Mouse (Mus musculus): ENCODE results near the gene AC129217.1.
"Not testable (repeated sequence)": the region's sequence is repeated elsewhere in the genome, so short reads cannot be mapped to it uniquely, and the experiment has no call there.

Gene AC129217.1

DNA sequence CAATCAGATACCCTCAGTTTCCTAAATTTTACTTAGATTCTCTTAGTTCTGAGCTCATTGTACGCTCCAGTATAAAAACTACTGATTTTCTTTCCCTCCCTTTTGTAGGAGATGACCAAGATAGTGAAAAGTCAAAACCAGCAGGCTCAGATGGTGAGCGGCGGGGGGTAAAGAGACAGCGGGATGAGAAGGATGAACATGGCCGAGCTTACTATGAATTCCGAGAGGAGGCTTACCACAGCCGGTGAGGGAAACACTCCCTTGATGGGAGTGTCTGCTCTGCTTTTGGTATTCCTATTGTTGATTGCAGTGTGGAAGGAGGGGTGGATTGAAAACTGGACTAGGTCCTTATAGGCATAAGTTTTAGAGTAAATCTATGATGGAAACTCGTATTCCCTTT, 6.9 kb upstream of the AC129217.1 start:
- no peak for DNase-seq (ENCODE audit: extremely low read depth, insufficient read length, low spot score)

- DNase-seq (ENCODE audit: extremely low read depth, insufficient read length, low spot score), result no peak
These were observed 1.1 kb downstream of the AC129217.1 start for GRCm38 (mm10) chr19:8830664-8831063.

DNA sequence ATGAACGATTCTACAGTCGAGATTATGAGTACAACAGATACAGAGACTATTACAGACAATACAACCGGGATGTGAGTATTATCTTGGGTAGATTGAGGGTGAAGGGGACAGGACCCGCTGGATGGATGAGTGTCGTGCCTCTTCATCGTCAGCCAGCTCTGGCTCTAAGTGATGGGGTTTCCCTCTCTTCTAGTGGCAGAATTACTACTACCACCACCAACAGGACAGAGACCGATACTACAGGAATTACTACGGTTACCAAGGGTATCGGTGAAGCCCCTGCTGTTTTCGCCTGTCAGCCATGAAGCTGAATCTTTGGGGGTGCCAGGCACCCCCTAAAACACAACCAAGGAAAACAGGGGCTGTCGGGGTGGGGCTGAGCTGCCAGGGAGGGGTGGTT, 1.7 kb downstream of the AC129217.1 start:
- DNase-seq (ENCODE audit: extremely low read depth, insufficient read length, low spot score), result no peak

- DNase-seq (ENCODE audit: extremely low read depth, insufficient read length, low spot score), result no peak
These were observed 3.4 kb downstream of the AC129217.1 start for GRCm38 (mm10) chr19:8832971-8833370.

- not testable (repeated sequence) for DNase-seq (ENCODE audit: extremely low read depth, insufficient read length, low spot score)
These were observed 6.8 kb downstream of the AC129217.1 start for GRCm38 (mm10) chr19:8836327-8836726.

DNA sequence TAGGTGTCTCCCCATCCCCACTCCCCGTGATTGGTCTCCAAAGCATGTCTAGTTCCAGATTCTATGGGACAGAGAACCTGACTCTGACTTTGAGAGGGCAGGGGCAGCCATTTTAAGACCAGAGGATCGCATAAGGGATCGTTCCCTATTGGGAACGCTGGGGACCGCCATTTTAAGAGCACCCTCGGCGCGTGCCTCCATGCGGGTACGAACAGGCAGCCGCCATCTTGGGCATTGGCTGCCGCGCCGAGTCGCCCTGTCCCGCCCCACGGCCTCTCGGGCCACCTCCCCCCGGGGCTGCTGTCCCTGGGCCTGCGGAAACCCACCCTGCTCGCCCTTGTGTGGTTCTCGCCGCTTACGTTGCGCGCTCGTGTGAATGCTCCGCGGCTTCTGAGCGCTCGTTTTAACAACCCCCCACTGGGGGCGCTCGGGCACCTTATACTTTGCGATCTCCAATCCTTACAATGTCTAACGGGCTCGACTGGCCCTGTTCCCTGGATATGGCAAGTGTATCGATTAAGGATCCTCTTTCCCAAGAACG, 7.7 kb downstream of the AC129217.1 start, which contains the start of gene Bscl2:
Bscl2 (plus strand) TSS at position 217 of the 541 bp plus-strand sequence.
- peak; percentile 17 for DNase-seq (ENCODE audit: extremely low read depth, insufficient read length, low spot score)

DNA sequence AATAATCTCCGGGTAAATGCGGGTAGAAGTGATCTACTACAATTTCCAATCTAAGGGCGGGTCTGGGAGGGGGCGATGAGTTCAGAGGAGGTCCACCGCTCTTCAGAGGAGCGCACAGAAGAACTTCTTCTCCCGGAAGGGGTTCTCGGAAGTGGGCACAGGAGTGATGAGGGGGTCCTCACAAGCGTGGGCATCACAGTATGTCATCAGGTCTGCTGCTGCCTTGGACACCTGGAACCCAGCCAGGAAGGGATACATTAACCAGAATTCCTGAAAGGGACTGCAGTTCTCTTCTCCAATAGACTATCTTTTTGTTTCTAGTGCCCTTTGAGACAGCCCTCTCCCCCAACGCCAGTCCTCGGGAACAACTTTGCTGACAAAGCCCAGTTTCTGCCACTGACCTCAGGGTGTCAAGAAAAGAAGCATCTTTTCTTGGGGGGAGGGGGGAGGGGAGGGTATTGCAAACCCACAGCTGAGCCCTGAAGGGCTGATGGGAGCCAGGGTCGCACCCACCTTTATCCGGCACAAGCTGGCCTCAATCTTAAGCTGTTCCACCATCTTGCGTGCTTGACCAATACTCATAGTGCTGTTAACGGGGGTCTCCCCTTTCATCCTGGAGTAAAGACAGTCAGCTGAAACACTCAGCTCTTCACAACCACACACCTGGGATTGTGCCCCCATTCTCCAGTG, 8.6 kb downstream of the AC129217.1 start:
- no peak for DNase-seq (ENCODE audit: extremely low read depth, insufficient read length, low spot score)

GRCm38 (mm10) chr19:8839103-8839907, 9.7 kb downstream of the AC129217.1 start, which contains the start of gene Gng3:
Gene Gng3 (minus strand): TSS chr19:8839194.
- DNase-seq (ENCODE audit: extremely low read depth, insufficient read length, low spot score), result no peak

DNA sequence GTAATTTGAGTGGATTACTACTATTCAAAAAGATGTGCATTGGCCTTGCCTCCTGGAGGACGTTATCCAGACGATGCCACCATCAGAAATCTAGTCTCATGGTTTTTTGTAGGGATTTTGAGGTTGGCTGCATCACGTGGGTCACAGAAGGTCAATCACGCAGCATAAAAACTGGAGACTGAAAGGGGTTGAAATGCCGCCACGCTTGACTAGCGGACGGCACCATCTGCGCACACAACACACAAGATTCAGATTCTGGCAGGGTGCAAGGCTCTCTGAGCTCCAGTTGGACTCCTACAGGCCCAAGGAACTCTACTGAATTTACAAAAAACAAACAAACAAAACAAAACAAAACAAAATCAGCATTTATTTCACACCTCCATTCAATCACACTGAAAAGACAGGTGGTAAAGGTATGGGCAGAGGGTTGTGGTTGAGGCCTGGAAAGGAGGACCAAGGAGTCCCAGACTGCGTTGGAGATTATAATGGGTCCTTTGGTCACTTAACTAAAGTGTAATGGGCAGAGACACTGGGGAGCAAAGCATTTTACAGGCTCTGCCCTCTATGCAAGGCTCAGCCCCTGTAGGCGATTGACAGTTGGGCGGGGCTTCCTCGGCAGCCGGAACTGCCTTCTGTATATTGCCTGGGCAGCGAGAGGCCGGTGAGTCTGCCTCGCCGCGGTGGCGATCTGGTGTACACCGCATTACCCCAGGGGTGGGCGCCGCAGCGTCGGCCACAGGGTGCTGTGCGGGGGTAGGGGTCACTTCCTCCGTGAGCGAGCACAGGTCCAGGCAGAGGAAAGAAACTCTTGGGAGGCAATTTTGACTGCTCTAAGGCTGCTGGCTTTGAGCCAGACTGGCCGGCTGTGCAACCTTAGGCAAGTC, 10.6 kb downstream of the AC129217.1 start:
- peak; percentile 19 for DNase-seq (ENCODE audit: extremely low read depth, insufficient read length, low spot score)

- DNase-seq (ENCODE audit: extremely low read depth, insufficient read length, low spot score), result no peak
These were observed 11.4 kb downstream of the AC129217.1 start for GRCm38 (mm10) chr19:8841012-8841411.

GRCm38 (mm10) chr19:8842961-8843360, 13.4 kb downstream of the AC129217.1 start:
- no peak for DNase-seq (ENCODE audit: extremely low read depth, insufficient read length, low spot score)

DNA sequence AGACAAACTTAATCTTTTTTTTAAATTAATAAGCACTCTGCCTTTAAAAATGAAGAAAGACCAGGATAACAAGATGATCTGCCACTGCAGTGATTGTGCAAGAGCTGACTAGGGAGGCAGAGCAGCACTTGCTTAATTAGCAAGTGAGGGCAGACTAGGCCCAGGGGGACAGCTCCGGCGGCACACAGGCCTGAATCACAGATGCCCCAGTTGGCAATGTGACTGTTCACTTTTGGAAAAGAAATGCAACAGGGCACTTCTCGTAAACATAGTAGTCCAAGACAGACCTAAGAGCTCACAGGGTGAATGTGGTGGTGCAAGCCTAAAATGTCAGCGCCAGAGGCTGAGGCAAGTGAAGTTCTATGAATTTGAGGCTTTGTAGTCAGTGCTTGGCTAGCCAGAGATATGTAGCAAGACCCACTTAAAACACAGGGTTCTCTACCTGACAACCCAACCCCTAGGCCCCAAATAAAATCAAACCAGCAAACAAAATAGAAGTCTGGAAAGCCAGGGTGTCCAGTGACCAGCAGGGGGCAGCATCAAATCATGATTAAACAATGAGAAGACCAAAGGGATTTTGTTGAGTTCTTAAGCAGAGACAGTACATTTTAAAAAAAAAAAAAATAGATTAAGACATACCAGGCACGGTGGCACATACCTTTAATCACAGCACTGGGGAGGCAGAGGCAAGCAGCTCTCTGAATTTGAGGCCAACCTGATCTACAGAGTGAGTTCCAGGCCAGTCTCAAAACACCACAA, 15.0 kb downstream of the AC129217.1 start:
- DNase-seq (ENCODE audit: extremely low read depth, insufficient read length, low spot score), result no peak

DNA sequence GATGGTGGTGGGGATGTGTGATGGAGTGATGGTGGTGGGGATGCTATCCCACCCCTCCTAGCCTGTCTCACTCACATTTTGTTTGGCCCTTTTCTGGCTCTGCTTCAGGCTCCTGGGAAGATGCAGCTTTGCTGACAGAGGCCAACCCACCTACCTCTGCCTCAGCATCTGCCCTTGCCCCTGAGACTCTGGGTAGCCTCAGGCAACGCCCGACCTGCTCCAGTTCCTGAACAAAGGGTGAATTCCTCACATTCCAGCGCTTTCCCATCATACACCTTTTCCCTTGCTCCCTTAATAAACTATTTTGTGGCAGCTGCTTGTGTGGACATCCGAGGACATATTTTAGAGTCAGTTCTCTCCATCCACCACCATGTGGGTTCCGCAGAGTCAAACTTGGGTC, 18.8 kb downstream of the AC129217.1 start:
- no peak for DNase-seq (ENCODE audit: extremely low read depth, insufficient read length, low spot score)

- DNase-seq (ENCODE audit: extremely low read depth, insufficient read length, low spot score), result peak; percentile 73
These were observed 20.9 kb downstream of the AC129217.1 start, which contains the start of gene Lrrn4cl for GRCm38 (mm10) chr19:8850402-8850901. Gene Lrrn4cl (plus strand): TSS chr19:8850768.

DNA sequence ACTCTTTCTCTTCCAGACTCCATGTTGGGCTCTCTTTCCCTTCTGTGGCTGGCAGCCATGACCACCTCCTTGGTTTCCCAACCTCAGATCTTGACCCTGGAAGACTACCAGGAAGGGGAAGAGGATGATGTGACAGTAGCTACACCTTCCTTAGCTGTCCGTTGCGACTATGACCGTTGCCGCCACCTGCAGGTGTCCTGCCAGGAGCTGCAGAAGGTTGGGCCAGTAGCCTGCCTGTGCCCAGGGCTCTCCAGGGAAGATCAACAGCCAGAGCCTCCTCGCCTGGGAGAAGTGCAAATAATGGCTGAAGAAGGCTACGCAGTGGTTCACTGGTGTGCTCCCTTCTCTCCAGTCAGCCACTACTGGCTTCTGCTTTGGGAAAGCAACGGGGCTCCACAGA, 22.1 kb downstream of the AC129217.1 start:
- no peak for DNase-seq (ENCODE audit: extremely low read depth, insufficient read length, low spot score)

DNA sequence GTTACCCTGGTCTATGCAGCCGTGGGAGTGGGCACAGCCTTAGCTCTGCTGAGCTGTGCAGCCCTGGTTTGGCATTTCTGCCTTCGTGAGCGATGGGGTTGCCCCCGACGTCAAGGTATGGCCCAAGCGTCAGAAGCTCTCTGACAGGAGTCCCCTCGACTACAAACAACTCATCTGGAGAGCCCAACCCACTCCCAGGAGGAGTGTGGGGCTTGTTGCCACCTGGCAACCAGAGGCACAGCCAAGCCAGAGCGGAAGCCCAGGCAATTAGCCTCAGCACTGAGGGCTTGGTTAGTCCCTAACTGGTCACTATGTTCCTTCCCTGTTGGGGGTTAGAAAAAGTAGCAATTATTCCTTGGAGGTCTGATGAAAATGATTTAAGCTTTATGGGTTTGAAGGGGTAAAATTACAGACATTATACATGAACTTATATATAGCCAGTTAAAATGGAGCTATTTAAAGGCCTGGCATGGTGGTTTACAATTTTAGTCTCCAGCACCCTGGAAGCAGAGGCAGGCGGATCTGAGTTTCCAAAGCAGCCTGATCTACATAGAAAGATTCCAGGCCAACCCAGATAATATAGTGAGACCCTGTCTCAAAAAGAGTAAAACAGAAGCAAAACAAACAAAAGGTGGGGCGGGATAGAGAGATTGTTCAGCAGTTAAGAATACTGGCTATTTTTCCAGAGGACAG, 22.8 kb downstream of the AC129217.1 start:
- DNase-seq (ENCODE audit: extremely low read depth, insufficient read length, low spot score), result no peak

DNA sequence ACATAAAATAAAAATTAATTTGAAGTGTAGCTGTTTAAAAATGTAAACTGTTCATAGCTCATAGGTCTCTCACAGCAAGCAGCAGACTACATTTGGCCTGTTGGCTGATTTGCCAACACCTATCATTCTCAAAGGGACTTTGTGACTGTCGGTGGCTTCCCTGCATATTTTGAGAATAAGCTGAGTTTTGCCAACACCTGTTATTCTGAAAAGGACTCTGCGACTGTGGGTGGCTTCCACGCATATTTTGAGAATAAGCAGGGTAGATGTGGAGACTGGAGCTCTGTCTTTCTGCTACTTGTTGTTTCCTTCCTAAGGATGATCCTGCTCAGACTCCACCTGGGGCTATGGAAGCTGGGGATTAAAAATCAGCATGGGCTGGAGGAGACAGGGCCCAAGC, 23.5 kb downstream of the AC129217.1 start:
- no peak for DNase-seq (ENCODE audit: extremely low read depth, insufficient read length, low spot score)

DNA sequence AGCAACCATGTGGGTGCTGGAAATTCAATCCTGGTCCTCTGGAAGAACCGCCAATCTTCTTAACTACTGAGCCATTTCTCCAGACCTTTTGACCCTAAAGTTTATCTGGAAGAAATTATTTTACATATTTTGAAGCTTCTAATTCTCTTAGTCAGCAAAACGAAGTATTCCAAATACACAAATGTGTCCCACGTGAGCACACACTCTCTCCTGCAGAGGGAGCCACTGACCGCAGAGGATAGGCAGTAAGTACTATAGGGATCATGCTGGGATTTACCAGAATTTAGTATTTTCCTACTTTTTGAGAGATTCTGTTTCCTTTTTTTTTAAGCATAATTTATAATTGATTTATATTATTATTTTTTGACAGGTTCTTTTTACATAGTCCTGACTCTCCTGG, 28.1 kb downstream of the AC129217.1 start:
- no peak for DNase-seq (ENCODE audit: extremely low read depth, insufficient read length, low spot score)

DNA sequence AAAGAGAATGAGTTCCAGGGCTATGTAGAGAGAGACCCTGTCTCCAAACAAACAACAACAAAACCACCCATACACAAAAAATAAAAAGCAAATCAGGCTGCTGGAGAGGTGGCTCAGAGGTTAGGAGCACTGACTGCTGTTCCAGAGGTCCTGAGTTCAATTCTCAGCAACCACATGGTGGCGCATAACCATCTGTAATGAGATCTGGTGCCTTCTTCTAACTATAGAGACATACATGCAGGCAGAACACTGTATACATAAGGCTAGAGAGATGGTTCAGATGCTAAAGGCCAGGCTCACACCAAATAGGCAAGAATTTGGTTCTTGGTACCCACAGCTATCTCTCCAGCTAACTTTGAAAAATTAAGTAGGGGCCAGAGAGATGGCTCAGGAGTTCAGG, 29.4 kb downstream of the AC129217.1 start:
- no peak for DNase-seq (ENCODE audit: extremely low read depth, insufficient read length, low spot score)

All from 3134 (cell line).